Mouse (Mus musculus): ENCODE results near the gene Uspl1. TPM values are rescaled to one million over a fixed set of nuclear protein-coding genes. Genes with fewer than 3 reads are reported as not detected.

Gene Uspl1
- polyA plus RNA-seq, 1 experiment, result 51.7 TPM

DNA sequence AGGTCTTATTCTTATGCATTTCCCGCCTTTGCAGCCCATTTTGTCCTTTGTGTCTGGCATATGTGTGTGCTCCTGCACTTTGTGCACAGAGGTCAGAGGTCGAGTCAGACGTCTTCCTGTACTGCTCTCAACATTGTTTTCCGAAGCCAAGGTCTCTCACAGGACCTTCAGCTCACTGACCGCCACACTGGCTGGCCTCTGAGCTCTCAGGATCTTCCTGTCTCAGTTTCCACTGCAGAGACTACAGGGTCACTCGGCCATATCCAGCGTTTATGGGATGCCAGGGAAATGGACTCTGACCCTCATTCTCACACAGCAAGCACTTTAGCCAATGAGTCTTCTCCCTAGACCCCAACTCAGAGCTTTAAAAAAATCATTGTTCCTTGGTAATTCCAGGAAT, 19.3 kb upstream of the Uspl1 start:
- no peak for DNase-seq
- peaks cover 9% of the 10 kb centered on the region for H3K4me1 ChIP-seq (replicated peaks; ENCODE audit: control insufficient read depth, insufficient read depth, low read length)
- WGBS, result 92% methylated on average over 7 of the region's 7 CpGs

DNA sequence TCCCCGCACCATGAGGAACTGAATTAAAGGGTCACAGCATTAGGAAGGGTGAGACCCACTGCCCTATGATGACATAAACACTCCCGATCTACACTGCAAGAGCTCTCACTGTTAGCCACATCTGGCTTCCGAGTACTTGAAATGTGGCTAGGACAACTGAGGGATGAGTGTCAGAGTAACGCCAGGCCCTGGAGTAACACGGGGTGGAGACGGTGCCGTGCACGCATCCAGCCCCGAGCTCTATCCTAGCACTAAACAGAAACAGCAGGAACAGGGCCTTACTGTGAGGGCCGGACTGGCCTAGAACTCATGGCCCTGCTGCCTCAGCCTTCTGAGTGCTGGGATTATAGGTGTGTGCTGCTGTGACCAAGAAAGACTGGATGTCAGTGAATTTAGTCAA, 18.1 kb upstream of the Uspl1 start:
- Histone ChIP-seq H3K4me3 (ENCODE audit: control insufficient read depth, insufficient read depth, low read length) (no peak overlapping the region), H3K4me1 (replicated peaks; ENCODE audit: control insufficient read depth, insufficient read depth, low read length) (0 out of 2 replicates have a peak, but pooled peaks cover under 1% of the 10 kb centered on the region), H3K36me3 (ENCODE audit: control insufficient read depth, insufficient read depth, low read length) (no peaks in the 10 kb centered on the region), H3K27me3 (ENCODE audit: control insufficient read depth, insufficient read depth, low read length) (no peaks in the 10 kb centered on the region), H3K27ac (ENCODE audit: control insufficient read depth, insufficient read depth, low read length) (no peak overlapping the region)
- no peak for DNase-seq
- TF ChIP-seq POLR2A (IDR thresholded peaks at IDR 0.05; ENCODE audit: control insufficient read depth, extremely low read depth, insufficient read depth, low read length, poor library complexity) (no peak), CTCF (IDR thresholded peaks at IDR 0.05; ENCODE audit: borderline replicate concordance, control insufficient read depth, extremely low read depth, insufficient read depth, low read length, poor library complexity) (no peak)
- WGBS, result 98% methylated on average over 10 of the region's 10 CpGs

More for the DNA sequence above, 19.3 kb upstream of the Uspl1 start:
- no peaks in the 10 kb centered on the region for H3K36me3 ChIP-seq (ENCODE audit: control insufficient read depth, insufficient read depth, low read length)
- H3K4me3 ChIP-seq (ENCODE audit: control insufficient read depth, insufficient read depth, low read length), result no peak overlapping the region
- TF ChIP-seq POLR2A (IDR thresholded peaks at IDR 0.05; ENCODE audit: control insufficient read depth, extremely low read depth, insufficient read depth, low read length, poor library complexity) (no peak), CTCF (IDR thresholded peaks at IDR 0.05; ENCODE audit: borderline replicate concordance, control insufficient read depth, extremely low read depth, insufficient read depth, low read length, poor library complexity) (no peak)
- no peaks in the 10 kb centered on the region for H3K27me3 ChIP-seq (ENCODE audit: control insufficient read depth, insufficient read depth, low read length)
- no peak overlapping the region for H3K27ac ChIP-seq (ENCODE audit: control insufficient read depth, insufficient read depth, low read length)

DNA sequence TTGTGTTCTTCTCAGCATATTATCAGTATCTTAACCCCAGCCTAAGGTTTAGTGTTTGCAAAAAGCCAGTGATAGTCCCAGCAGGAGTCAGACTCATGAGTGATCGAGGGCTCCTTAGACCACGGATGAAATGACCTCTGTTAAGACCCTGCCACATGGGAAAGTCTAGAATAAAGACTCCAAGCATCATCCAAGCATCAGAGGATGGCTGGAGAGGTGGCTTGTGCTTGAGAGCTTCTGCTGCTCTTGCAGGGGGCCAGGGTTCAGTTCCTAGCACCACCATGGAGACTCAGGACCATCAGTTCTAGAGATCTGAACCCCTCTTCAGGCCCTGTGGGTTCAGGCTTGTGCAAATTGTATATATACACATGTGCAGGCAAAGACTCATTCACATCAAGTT, 16.1 kb upstream of the Uspl1 start:
- DNase-seq, result no peak
- WGBS, result 92% methylated on average over 2 of the region's 2 CpGs
- TF ChIP-seq POLR2A (IDR thresholded peaks at IDR 0.05; ENCODE audit: control insufficient read depth, extremely low read depth, insufficient read depth, low read length, poor library complexity), result no peak
- no peak overlapping the region for H3K4me3 ChIP-seq (ENCODE audit: control insufficient read depth, insufficient read depth, low read length)
- H3K27ac ChIP-seq (ENCODE audit: control insufficient read depth, insufficient read depth, low read length), result no peak overlapping the region
- no peaks in the 10 kb centered on the region for H3K27me3 ChIP-seq (ENCODE audit: control insufficient read depth, insufficient read depth, low read length)
- H3K36me3 ChIP-seq (ENCODE audit: control insufficient read depth, insufficient read depth, low read length), result no peaks in the 10 kb centered on the region
- no peaks in the 10 kb centered on the region for H3K4me1 ChIP-seq (replicated peaks; ENCODE audit: control insufficient read depth, insufficient read depth, low read length)

DNA sequence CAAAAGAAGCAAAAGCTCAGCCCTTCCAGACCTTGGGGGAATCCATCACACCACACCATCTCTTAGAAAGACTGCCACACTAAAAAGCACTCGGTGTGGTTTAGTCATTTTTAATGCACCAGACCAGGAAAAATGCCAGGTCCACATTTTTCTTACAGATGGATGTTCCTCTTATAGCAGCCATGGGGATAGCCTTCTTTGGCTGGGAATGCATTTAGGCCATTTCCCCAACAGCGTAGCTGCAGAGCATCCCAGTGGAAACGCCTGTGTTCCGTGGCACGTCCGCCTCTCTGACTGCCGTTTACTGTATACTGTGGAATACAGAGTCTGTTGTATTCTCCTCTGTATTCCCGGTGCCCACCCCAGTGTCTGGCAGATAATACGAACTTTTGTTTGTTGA, 15.3 kb upstream of the Uspl1 start:
- Histone ChIP-seq H3K4me1 (replicated peaks; ENCODE audit: control insufficient read depth, insufficient read depth, low read length) (0 out of 2 replicates have a peak, but pooled peaks cover under 1% of the 10 kb centered on the region), H3K36me3 (ENCODE audit: control insufficient read depth, insufficient read depth, low read length) (no peaks in the 10 kb centered on the region), H3K27ac (ENCODE audit: control insufficient read depth, insufficient read depth, low read length) (no peak overlapping the region), H3K4me3 (ENCODE audit: control insufficient read depth, insufficient read depth, low read length) (no peak overlapping the region), H3K27me3 (ENCODE audit: control insufficient read depth, insufficient read depth, low read length) (no peaks in the 10 kb centered on the region)
- no peak for DNase-seq
- TF ChIP-seq CTCF (IDR thresholded peaks at IDR 0.05; ENCODE audit: borderline replicate concordance, control insufficient read depth, extremely low read depth, insufficient read depth, low read length, poor library complexity), result no peak
- no peak for TF ChIP-seq POLR2A (IDR thresholded peaks at IDR 0.05; ENCODE audit: control insufficient read depth, extremely low read depth, insufficient read depth, low read length, poor library complexity)
- WGBS, result 96% methylated on average over 9 of the region's 9 CpGs

DNA sequence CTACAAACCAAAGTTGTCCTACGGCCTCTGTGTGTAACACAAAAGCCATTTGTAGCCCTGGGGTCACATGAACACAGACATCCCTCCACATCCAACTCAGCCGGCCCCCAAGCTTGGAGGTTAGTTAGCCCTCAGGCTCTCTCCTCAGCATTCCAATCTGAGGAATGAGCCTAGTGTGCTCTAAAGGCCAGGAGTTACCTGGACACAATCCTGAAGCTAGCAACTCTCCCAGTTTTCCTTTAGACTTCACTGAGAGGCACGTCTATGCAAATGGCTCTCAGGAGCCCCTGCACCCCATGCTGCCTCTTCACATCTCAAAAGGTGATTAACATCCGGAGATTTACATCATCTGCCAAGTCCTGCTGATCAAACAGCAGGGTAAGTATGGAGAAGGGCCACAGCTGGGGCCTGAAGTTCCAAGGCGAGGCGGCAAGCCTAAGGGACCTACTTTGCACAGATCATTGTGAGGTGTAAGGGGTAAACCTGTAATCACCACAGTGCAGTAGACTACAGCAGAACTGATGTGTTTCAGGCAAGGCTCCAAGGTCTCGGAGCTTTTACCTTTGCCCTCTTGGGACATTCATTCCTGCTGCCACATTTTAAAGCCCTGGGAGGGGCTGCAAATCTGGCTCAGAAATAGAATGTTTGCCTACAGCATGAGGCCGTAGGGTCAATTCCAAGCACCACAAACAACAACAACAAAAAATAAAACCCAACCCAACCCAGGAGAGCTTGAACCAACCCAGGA, 13.1 kb upstream of the Uspl1 start:
- DNase-seq, result no peak
- Histone ChIP-seq H3K4me1 (replicated peaks; ENCODE audit: control insufficient read depth, insufficient read depth, low read length) (0 out of 2 replicates have a peak, but pooled peaks cover 2% of the 10 kb centered on the region), H3K27me3 (ENCODE audit: control insufficient read depth, insufficient read depth, low read length) (no peaks in the 10 kb centered on the region), H3K36me3 (ENCODE audit: control insufficient read depth, insufficient read depth, low read length) (no peaks in the 10 kb centered on the region), H3K27ac (ENCODE audit: control insufficient read depth, insufficient read depth, low read length) (no peak overlapping the region), H3K4me3 (ENCODE audit: control insufficient read depth, insufficient read depth, low read length) (no peak overlapping the region)
- WGBS, result 96% methylated on average over 8 of the region's 8 CpGs
- TF ChIP-seq CTCF (IDR thresholded peaks at IDR 0.05; ENCODE audit: borderline replicate concordance, control insufficient read depth, extremely low read depth, insufficient read depth, low read length, poor library complexity), result no peak
- no peak for TF ChIP-seq POLR2A (IDR thresholded peaks at IDR 0.05; ENCODE audit: control insufficient read depth, extremely low read depth, insufficient read depth, low read length, poor library complexity)

DNA sequence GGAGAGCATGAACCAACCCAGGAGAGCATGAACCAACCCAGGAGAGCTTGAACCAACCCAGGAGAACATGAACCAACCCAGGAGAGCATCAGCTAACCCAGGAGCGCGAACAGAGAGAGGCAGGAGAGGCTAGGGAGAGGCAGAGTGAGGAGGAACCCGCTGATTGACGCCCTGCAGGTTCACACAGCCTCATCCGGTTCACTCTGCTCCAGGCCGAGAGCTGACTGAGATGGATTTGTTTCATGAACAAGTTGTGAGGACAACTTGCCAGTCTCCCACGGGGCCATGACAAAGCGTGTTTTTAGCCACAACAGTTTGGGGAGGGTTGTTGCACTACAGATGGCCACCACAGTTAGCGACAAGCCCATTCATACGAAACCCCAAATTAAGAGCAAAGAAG, 11.9 kb upstream of the Uspl1 start:
- 0 out of 2 replicates have a peak, but pooled peaks cover 2% of the 10 kb centered on the region for H3K4me1 ChIP-seq (replicated peaks; ENCODE audit: control insufficient read depth, insufficient read depth, low read length)
- no peak for DNase-seq
- H3K27me3 ChIP-seq (ENCODE audit: control insufficient read depth, insufficient read depth, low read length), result no peaks in the 10 kb centered on the region
- no peak for TF ChIP-seq POLR2A (IDR thresholded peaks at IDR 0.05; ENCODE audit: control insufficient read depth, extremely low read depth, insufficient read depth, low read length, poor library complexity)
- no peak for TF ChIP-seq CTCF (IDR thresholded peaks at IDR 0.05; ENCODE audit: borderline replicate concordance, control insufficient read depth, extremely low read depth, insufficient read depth, low read length, poor library complexity)
- no peak overlapping the region for H3K27ac ChIP-seq (ENCODE audit: control insufficient read depth, insufficient read depth, low read length)
- WGBS, result 80% methylated on average over 10 of the region's 10 CpGs
- H3K4me3 ChIP-seq (ENCODE audit: control insufficient read depth, insufficient read depth, low read length), result no peak overlapping the region
- no peaks in the 10 kb centered on the region for H3K36me3 ChIP-seq (ENCODE audit: control insufficient read depth, insufficient read depth, low read length)
